Mouse (Mus musculus) liver, postnatal 0 days (tissue): ENCODE data around the gene Btbd9.

ENCODE experiments used
- CTCF ChIP-seq: sonication (generic); IDR thresholded peaks from 2 replicates; pipeline ENCODE4 v1.5.1; 2016; ENCODE audit warnings: antibody characterized with exemption, low read depth
- EP300 ChIP-seq: IDR thresholded peaks from 2 replicates; pipeline ENCODE4 v1.6.1; 2016; ENCODE audit warnings: antibody characterized with exemption, low read depth, mild to moderate bottlenecking

DNA sequence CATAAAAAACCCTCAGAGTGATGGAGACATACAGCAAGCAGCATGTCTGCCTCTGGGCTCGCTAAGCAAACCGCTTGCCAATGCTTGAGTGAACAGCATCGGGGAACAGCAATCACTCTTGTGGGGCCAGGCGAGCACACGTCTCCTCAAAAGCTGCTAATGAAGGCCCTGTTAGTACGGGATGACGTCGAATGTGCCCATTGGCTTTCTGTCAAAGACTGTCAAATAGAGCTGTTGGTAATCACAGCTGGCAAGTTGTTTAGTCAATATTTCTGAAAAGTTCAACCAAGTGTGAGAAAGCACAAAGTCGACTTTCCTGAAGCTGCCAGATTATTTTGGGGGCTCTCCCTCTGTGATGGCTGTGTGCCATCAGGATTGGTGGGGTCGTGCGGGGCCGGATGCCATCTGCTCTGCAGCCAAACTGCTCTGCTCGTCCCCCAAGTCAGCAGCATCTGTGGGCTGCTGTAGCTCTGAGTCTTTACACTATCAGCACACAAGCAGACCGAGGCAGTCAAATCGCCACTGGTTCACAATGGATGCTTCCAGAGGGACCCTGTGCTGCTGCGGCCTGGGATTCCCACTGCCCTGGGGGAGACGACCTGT lies 334.5 kb downstream of the Btbd9 start:
- TF ChIP-seq CTCF (no peak), EP300 (no peak)
